Mouse (Mus musculus): Measurements from ENCODE around the gene Mob4.

- no peak for TF ChIP-seq CTCF (IDR thresholded peaks at IDR 0.05; ENCODE audit: low read depth)
- no peak for TF ChIP-seq EP300 (IDR thresholded peaks at IDR 0.05; ENCODE audit: low read depth)
Observed at GRCm38 (mm10) chr1:55106919-55107585, 24.0 kb upstream of the Mob4 start.
